Mouse (Mus musculus): ENCODE measurements around the gene Wdr73. TPM values are rescaled to one million over a fixed set of nuclear protein-coding genes. Genes with fewer than 3 reads are reported as not detected.
A peak's percentile ranks its signal among the peaks of the same experiment; 100 is the strongest.

Gene Wdr73
- polyA plus RNA-seq, 1 experiment from 2014 or later, result 40.3 TPM

GRCm38 (mm10) chr7:80893086-80893752, 7.8 kb downstream of the Wdr73 start:
- Histone ChIP-seq H3K4me3 (no peak overlapping the region), H3K36me3 (replicated peaks) (peaks cover 34% of the 10 kb centered on the region)
- WGBS, result 93% methylated on average over 15 of the region's 15 CpGs

GRCm38 (mm10) chr7:80889841-80890241, 11.2 kb downstream of the Wdr73 start:
- no peak overlapping the region for H3K9ac ChIP-seq

More at GRCm38 (mm10) chr7:80893086-80893752, 7.8 kb downstream of the Wdr73 start:
- H3K27me3 ChIP-seq (replicated peaks), result no peaks in the 10 kb centered on the region
- ATAC-seq (replicated peaks), result no peak
- no peak overlapping the region for H3K9ac ChIP-seq
- H3K4me1 ChIP-seq, result peaks cover 8% of the 10 kb centered on the region; the same call in 1 of the 2 replicates
- no peaks in the 10 kb centered on the region for H3K9me3 ChIP-seq
- no peak overlapping the region for H3K27ac ChIP-seq
- no peak overlapping the region for H3K4me2 ChIP-seq

DNA sequence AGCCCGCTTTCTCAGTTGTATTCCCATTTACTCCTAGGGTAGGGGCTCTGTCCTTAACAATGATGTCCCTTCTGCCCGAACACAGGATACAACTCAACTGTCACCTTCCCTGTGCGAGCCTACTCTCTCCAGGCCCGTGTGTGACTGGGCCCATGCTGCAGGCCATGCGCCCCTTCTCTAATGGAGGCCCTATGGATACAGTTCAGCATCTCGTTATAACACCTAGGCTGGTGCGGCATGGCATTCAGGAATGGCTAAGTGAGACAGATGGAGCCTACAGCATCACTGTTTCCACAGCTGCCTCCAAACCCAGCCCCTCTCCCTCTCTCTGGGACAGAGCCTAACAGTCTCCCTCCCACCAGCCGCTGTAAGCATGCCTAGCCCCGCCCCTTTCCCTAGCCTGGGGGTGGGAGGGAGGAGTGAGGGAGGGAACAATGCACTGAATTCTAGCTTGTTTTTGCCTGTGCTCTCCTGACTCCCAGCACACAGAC, 12.0 kb downstream of the Wdr73 start:
- Histone ChIP-seq H3K36me3 (replicated peaks) (peaks cover 22% of the 10 kb centered on the region), H3K4me1 (peaks cover 8% of the 10 kb centered on the region; the same call in 1 of the 2 replicates), H3K27me3 (replicated peaks) (no peaks in the 10 kb centered on the region), H3K27ac (peak overlapping the region; percentile 57), H3K9me3 (no peaks in the 10 kb centered on the region), H3K4me2 (no peak overlapping the region), H3K9ac (no peak overlapping the region), H3K4me3 (no peak overlapping the region)
- peak; percentile 49; the same call in 1 of the 2 replicates for ATAC-seq (replicated peaks)
- 39% methylated on average over 9 of the region's 9 CpGs for WGBS

More at GRCm38 (mm10) chr7:80889841-80890241, 11.2 kb downstream of the Wdr73 start:
- H3K4me3 ChIP-seq, result no peak overlapping the region
- H3K27me3 ChIP-seq (replicated peaks), result no peaks in the 10 kb centered on the region
- peaks cover 8% of the 10 kb centered on the region; the same call in 1 of the 2 replicates for H3K4me1 ChIP-seq
- H3K9me3 ChIP-seq, result no peaks in the 10 kb centered on the region
- peaks cover 22% of the 10 kb centered on the region for H3K36me3 ChIP-seq (replicated peaks)
- peak overlapping the region; percentile 57; the same call in 1 of the 2 replicates for H3K27ac ChIP-seq
- no peak overlapping the region for H3K4me2 ChIP-seq
- 83% methylated on average over 13 of the region's 13 CpGs for WGBS
- no peak for ATAC-seq (replicated peaks)

GRCm38 (mm10) chr7:80888595-80888994, 12.5 kb downstream of the Wdr73 start:
- Histone ChIP-seq H3K4me1 (peaks cover 8% of the 10 kb centered on the region; the same call in 1 of the 2 replicates), H3K9me3 (no peaks in the 10 kb centered on the region), H3K27ac (peak overlapping the region; percentile 57; the same call in 1 of the 2 replicates), H3K27me3 (replicated peaks) (no peaks in the 10 kb centered on the region), H3K36me3 (replicated peaks) (peaks cover 21% of the 10 kb centered on the region), H3K9ac (no peak overlapping the region), H3K4me2 (no peak overlapping the region), H3K4me3 (no peak overlapping the region)
- ATAC-seq (replicated peaks), result no peak
- 84% methylated on average over 7 of the region's 7 CpGs for WGBS

- WGBS, result 15% methylated on average over 1 of the region's 1 CpGs
- Histone ChIP-seq H3K4me1 (peaks cover 8% of the 10 kb centered on the region; the same call in 1 of the 2 replicates), H3K27me3 (replicated peaks) (no peaks in the 10 kb centered on the region), H3K4me2 (no peak overlapping the region), H3K9ac (no peak overlapping the region), H3K27ac (no peak overlapping the region), H3K9me3 (no peaks in the 10 kb centered on the region), H3K36me3 (replicated peaks) (no peaks in the 10 kb centered on the region; the same call in 1 of the 2 replicates), H3K4me3 (no peak overlapping the region)
- no peak for ATAC-seq (replicated peaks)
Measured at GRCm38 (mm10) chr7:80885666-80886065, 15.4 kb downstream of the Wdr73 start.

DNA sequence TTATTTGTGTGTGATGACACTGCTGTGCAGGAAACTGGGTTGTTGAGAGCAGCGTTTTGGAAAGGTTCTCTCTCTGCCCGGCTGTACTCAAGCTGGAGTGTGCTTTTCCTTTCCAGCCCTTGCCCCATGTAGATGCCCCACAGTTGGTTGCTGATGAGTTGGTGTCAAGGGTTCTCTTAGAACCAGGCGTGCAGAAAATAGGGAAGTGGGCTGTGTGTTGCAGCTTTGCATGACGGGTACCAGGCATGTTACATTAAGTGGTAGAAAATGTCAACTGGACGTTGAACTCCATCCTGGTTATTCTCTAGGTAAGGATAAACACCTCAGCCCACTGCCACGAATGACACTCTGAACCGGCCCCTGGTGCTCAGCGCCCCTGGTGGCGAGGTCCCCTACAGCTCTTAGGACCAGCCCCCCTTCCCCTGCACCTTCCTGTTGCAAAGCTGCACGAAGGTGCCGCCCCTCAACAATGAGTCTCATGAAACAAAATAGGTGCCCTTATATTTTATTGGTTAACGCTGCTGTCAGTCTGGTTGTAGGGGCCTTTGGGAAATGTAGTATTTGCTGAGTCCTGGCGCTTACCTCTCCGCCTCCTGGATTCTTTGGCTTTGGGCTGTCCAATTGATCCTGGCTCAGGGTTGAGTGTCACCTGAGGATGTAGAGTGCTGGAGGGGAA, 18.1 kb downstream of the Wdr73 start:
- ATAC-seq (replicated peaks), result peak; percentile 87
- 26% methylated on average over 14 of the region's 14 CpGs for WGBS

GRCm38 (mm10) chr7:80875727-80876126, 25.3 kb downstream of the Wdr73 start:
- ATAC-seq (replicated peaks), result no peak
- H3K27me3 ChIP-seq (replicated peaks), result no peaks in the 10 kb centered on the region
- H3K9me3 ChIP-seq, result no peaks in the 10 kb centered on the region
- no peak overlapping the region for H3K4me2 ChIP-seq
- H3K4me1 ChIP-seq, result no peaks in the 10 kb centered on the region
- 30% methylated on average over 37 of the region's 37 CpGs for WGBS
- peaks cover 52% of the 10 kb centered on the region for H3K36me3 ChIP-seq (replicated peaks)
- no peak overlapping the region for H3K27ac ChIP-seq
- no peak overlapping the region for H3K4me3 ChIP-seq
- no peak overlapping the region for H3K9ac ChIP-seq

More for the DNA sequence above, 18.1 kb downstream of the Wdr73 start:
- peak overlapping the region; percentile 26 for H3K4me3 ChIP-seq
- H3K27ac ChIP-seq, result no peak overlapping the region
- H3K9me3 ChIP-seq, result no peaks in the 10 kb centered on the region
- peak overlapping the region; percentile 46 for H3K4me2 ChIP-seq
- no peak overlapping the region for H3K9ac ChIP-seq
- no peaks in the 10 kb centered on the region for H3K4me1 ChIP-seq
- no peaks in the 10 kb centered on the region for H3K27me3 ChIP-seq (replicated peaks)
- H3K36me3 ChIP-seq (replicated peaks), result peaks cover 2% of the 10 kb centered on the region; the same call in 1 of the 2 replicates

DNA sequence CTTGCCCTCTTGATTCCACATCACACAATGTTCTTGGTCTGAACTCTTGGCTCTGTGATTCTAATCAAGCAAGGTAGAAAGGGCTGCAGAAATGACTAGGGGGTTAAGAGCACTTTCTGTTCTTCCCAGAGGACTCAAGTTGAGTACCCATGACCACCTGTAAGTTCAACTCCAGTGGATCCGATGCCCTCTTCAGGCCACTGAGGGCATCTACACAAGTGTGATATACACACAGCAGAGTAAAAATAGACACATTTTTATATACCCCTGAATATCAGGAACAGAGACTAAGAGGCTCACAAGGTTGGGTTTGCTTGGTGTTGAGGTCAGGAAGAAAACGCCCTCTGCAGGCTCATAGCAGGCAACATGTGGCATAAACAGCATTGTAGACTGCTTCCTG, 27.4 kb downstream of the Wdr73 start:
- ATAC-seq (replicated peaks), result no peak
- H3K9me3 ChIP-seq, result no peaks in the 10 kb centered on the region
- peaks cover 69% of the 10 kb centered on the region for H3K36me3 ChIP-seq (replicated peaks)
- H3K9ac ChIP-seq, result no peak overlapping the region
- no peak overlapping the region for H3K4me2 ChIP-seq
- no peak overlapping the region for H3K4me3 ChIP-seq
- 94% methylated on average over 2 of the region's 2 CpGs for WGBS
- no peak overlapping the region for H3K27ac ChIP-seq
- no peaks in the 10 kb centered on the region for H3K4me1 ChIP-seq
- H3K27me3 ChIP-seq (replicated peaks), result no peaks in the 10 kb centered on the region

DNA sequence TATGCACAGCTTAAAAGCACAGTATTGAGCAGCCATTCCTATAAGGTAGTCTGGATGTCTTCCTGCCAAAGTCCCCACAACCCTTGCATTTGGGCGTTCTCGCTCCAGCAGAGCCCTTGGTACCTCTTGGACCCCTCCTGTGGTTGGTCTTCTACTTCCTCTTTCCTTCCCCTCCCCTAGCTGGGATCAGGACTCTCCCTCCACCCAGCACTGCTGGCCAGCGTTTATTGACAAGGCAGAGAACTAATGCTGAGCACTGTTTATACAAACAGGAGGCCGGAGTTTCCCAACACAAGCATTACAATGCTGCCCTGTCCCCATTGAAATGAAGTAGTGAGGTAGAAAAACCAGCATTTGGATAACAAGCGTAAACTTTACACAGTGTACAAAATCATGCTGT, 28.0 kb downstream of the Wdr73 start:
- Histone ChIP-seq H3K36me3 (replicated peaks) (peaks cover 75% of the 10 kb centered on the region), H3K4me1 (no peaks in the 10 kb centered on the region), H3K4me3 (no peak overlapping the region), H3K9me3 (no peaks in the 10 kb centered on the region), H3K9ac (no peak overlapping the region), H3K4me2 (no peak overlapping the region), H3K27me3 (replicated peaks) (no peaks in the 10 kb centered on the region), H3K27ac (no peak overlapping the region)
- 83% methylated on average over 5 of the region's 5 CpGs for WGBS
- ATAC-seq (replicated peaks), result no peak

DNA sequence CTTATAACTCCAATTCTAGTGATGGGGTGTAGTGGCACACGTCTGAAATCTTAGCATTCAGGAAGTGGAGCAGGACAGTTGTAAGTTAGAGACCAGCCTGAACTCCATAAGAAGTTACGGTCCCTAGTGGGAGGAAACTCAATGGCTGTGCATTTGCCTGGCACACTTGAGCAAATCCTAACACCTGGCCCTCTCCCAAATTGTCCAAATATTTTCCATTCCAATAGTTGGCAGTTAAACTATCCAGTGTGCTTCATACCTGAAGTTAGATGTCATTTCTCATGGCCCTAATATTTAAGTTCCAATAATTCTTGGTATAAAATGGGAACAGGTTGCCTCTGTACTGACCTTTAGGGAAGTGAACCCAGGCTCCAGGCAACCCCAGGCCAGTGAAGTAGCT, 32.4 kb downstream of the Wdr73 start:
- ATAC-seq (replicated peaks), result no peak
- 89% methylated on average over 2 of the region's 2 CpGs for WGBS
- H3K9ac ChIP-seq, result no peak overlapping the region
- no peak overlapping the region for H3K4me3 ChIP-seq
- H3K4me1 ChIP-seq, result peaks cover 23% of the 10 kb centered on the region
- no peaks in the 10 kb centered on the region for H3K27me3 ChIP-seq (replicated peaks)
- H3K36me3 ChIP-seq (replicated peaks), result peaks cover 46% of the 10 kb centered on the region
- no peak overlapping the region for H3K4me2 ChIP-seq
- H3K9me3 ChIP-seq, result no peaks in the 10 kb centered on the region
- H3K27ac ChIP-seq, result no peak overlapping the region

DNA sequence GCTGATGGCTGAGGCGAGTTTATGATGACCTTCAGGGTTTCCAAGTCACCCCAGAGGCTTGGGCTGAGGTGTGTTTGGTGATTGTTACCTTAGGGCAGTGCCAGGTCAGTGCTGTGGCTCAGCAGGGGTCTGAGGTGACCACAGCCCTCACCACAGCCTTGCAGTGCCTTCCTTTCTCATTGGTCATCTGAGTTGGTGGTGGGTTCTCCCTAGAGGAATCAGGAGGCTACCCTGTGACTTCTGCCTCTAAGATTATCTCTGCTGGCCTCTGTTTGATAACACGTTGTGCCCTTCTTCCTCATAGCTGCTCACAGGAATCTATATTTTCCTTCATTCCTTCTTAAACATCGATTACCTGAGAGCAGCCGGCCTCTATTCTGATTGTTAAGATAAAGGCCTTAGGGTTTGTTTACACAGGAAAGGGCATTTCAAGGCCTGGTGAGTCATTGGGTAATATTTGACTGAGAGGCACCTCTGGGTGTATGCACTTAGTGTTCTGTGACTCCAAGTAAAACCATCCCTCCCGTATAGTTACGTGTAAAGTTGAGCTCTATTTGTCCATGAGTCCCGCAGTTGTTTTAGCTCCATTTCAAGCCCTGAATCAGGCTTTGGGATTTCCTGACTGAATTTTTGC, 34.4 kb downstream of the Wdr73 start:
- peaks cover 38% of the 10 kb centered on the region; the same call in 1 of the 2 replicates for H3K36me3 ChIP-seq (replicated peaks)
- H3K4me2 ChIP-seq, result no peak overlapping the region
- no peak for ATAC-seq (replicated peaks)
- H3K4me3 ChIP-seq, result no peak overlapping the region
- WGBS, result 89% methylated on average over 7 of the region's 7 CpGs
- H3K4me1 ChIP-seq, result peaks cover 43% of the 10 kb centered on the region
- no peak overlapping the region for H3K9ac ChIP-seq
- no peaks in the 10 kb centered on the region for H3K9me3 ChIP-seq
- H3K27me3 ChIP-seq (replicated peaks), result no peaks in the 10 kb centered on the region
- H3K27ac ChIP-seq, result no peak overlapping the region

- 92% methylated on average over 7 of the region's 7 CpGs for WGBS
- Histone ChIP-seq H3K9me3 (no peaks in the 10 kb centered on the region), H3K27ac (no peak overlapping the region), H3K4me3 (no peak overlapping the region), H3K27me3 (replicated peaks) (no peaks in the 10 kb centered on the region), H3K36me3 (replicated peaks) (peaks cover 36% of the 10 kb centered on the region; the same call in 1 of the 2 replicates), H3K4me2 (no peak overlapping the region), H3K9ac (no peak overlapping the region), H3K4me1 (peaks cover 45% of the 10 kb centered on the region)
- ATAC-seq (replicated peaks), result no peak
Measured at GRCm38 (mm10) chr7:80865521-80865920, 35.5 kb downstream of the Wdr73 start.

Data from midbrain, embryonic 15.5 days (tissue).